Mouse (Mus musculus): ENCODE results near the gene Gpr68. TPM values are rescaled to one million over a fixed set of nuclear protein-coding genes. Genes with fewer than 3 reads are reported as not detected.

The Gpr68 gene
- polyA plus RNA-seq, 1 experiment from 2014 or later, result 10.8 TPM

DNA sequence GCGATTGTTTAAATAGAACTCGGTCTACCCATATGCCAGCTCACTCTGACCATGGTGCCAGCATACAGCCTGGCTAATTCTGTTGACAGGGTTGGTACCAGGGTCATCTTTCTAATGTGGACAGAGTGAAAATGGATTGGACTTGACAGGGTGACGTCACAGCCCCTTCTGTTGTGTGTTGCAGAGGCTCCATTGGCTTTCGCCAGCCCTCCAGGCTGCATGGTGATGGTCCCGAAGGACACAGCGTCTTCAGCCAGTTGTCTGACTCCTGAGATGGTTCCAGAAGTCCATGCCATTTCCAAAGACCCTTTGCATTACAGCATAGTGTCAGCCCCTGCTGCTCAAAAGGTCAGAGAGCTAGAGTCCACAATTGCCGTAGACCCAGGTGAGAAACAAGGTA lies 63.5 kb downstream of the Gpr68 start:
- H3K36me3 ChIP-seq, result no peaks in the 10 kb centered on the region
- H3K4me3 ChIP-seq (replicated peaks), result no peak overlapping the region
- H3K9me3 ChIP-seq (replicated peaks), result no peaks in the 10 kb centered on the region
- H3K4me2 ChIP-seq, result no peak overlapping the region
- peaks cover 2% of the 10 kb centered on the region; the same call in 1 of the 2 replicates for H3K4me1 ChIP-seq
- 86% methylated on average over 7 of the region's 7 CpGs for WGBS
- ATAC-seq (ENCODE audit: low FRiP score), result no peak
- no peak overlapping the region for H3K9ac ChIP-seq (replicated peaks)
- H3K27ac ChIP-seq (replicated peaks), result no peak overlapping the region
- no peaks in the 10 kb centered on the region for H3K27me3 ChIP-seq (replicated peaks)

DNA sequence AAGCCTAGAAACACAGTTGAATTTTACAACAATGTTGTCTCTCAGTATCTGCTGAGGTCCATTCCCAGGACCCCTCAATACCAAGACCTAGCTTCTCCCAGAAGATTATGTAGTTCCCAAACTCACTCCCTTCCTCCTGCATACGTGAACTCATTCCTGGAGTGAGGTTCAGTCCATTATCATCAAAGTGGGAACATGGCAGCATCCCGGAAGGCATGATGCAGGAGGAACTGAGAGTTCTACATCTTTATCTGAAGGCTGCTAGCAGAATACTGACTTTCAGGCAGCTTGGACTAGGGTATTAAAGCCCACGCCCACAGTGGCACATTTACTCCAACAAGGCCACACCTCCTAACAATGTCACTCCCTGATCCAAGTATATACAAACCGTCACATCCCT lies 64.8 kb downstream of the Gpr68 start:
- H3K9ac ChIP-seq (replicated peaks), result no peak overlapping the region
- no peak overlapping the region for H3K4me3 ChIP-seq (replicated peaks)
- no peaks in the 10 kb centered on the region for H3K27me3 ChIP-seq (replicated peaks)
- H3K4me1 ChIP-seq, result peaks cover 5% of the 10 kb centered on the region
- H3K36me3 ChIP-seq, result no peaks in the 10 kb centered on the region
- 91% methylated on average over 4 of the region's 4 CpGs for WGBS
- H3K27ac ChIP-seq (replicated peaks), result no peak overlapping the region
- no peaks in the 10 kb centered on the region for H3K9me3 ChIP-seq (replicated peaks)
- H3K4me2 ChIP-seq, result no peak overlapping the region
- no peak for ATAC-seq (ENCODE audit: low FRiP score)

DNA sequence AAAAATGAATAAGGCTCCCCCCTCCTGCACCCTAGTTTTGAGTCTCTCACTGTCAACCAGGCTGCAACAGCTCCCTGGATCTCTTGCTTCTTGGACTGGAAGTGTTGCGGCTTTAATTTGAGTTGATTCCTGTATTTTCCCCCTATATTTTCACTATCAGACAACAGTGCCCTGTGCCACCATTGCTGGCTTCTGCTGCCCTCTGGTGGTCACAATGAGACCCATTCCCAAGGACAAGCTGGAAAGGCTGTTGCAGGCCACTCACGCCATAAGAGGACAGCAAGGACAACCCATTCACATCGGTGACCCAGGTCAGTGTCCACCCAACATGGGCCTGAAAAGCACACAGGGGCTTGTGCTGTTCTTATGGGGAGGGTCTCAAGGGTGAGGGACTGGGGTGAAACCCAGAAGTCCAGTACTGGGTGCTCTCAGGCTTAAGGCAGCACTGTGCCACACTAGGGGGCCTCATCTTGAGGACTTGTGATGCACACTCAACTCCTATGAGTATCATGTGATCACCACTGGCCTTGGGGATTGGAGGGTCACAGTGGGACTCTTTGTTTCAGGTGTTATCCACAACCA lies 66.7 kb downstream of the Gpr68 start:
- Histone ChIP-seq H3K9me3 (replicated peaks) (no peaks in the 10 kb centered on the region), H3K4me1 (peaks cover 3% of the 10 kb centered on the region; the same call in 1 of the 2 replicates), H3K27ac (replicated peaks) (no peak overlapping the region), H3K4me2 (no peak overlapping the region), H3K9ac (replicated peaks) (no peak overlapping the region), H3K27me3 (replicated peaks) (no peaks in the 10 kb centered on the region), H3K4me3 (replicated peaks) (no peak overlapping the region), H3K36me3 (no peaks in the 10 kb centered on the region)
- ATAC-seq (ENCODE audit: low FRiP score), result peak; percentile 88
- WGBS, result 12% methylated on average over 3 of the region's 3 CpGs

DNA sequence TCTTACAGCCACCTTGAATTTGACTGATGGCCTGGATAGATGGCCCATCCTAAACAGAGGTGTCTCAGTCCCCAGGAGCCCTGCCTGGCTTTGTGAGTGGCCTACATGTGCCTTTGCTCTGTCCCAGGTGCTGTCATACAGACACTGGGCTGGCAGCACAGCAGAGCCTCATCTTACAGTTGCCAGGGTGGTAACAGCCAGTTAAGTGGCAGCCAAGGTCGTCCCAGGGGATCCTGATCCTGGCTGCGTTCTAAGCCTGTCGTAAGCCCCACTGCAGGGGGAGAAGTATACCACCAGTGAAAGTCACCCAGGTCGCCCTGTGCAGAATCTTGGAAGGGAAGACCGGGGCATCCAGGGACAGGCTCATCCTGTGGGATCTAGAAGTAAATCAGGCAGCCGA lies 68.1 kb downstream of the Gpr68 start:
- ATAC-seq (ENCODE audit: low FRiP score), result no peak
- H3K9me3 ChIP-seq (replicated peaks), result no peaks in the 10 kb centered on the region
- peaks cover 3% of the 10 kb centered on the region; the same call in 1 of the 2 replicates for H3K4me1 ChIP-seq
- H3K9ac ChIP-seq (replicated peaks), result no peak overlapping the region
- H3K4me2 ChIP-seq, result no peak overlapping the region
- H3K27me3 ChIP-seq (replicated peaks), result no peaks in the 10 kb centered on the region
- no peaks in the 10 kb centered on the region for H3K36me3 ChIP-seq
- 75% methylated on average over 6 of the region's 6 CpGs for WGBS
- no peak overlapping the region for H3K4me3 ChIP-seq (replicated peaks)
- H3K27ac ChIP-seq (replicated peaks), result no peak overlapping the region

DNA sequence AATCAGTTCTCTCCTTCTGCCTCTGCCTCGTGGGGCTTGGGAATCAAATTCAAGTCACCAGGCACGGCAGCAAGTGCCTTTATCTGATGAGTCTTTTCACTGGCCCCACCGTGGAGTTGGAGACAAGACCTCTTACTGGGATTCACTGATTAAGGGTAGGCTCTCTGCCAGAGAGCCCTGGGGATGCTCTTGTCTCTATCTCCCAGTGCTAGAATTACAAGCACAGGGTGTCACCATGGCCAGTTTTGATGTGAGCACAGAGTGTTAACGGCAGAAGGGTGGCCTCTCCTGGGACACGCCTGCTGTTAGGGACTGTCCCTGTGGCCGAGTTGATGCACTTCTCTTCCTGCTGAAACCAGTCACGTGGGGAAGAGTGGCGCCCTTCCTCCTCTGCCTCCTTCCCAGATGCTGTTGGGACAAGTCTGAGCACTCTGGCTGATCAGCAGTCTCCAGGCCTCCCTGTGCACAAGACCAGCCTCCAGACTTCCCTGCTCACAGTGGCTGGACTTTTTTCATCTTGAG lies 68.9 kb downstream of the Gpr68 start:
- no peak for ATAC-seq (ENCODE audit: low FRiP score)
- H3K27me3 ChIP-seq (replicated peaks), result no peaks in the 10 kb centered on the region
- H3K27ac ChIP-seq (replicated peaks), result no peak overlapping the region
- no peak overlapping the region for H3K4me2 ChIP-seq
- 38% methylated on average over 8 of the region's 8 CpGs for WGBS
- H3K4me1 ChIP-seq, result peaks cover 3% of the 10 kb centered on the region; the same call in 1 of the 2 replicates
- no peaks in the 10 kb centered on the region for H3K9me3 ChIP-seq (replicated peaks)
- no peaks in the 10 kb centered on the region for H3K36me3 ChIP-seq
- H3K4me3 ChIP-seq (replicated peaks), result no peak overlapping the region
- no peak overlapping the region for H3K9ac ChIP-seq (replicated peaks)

DNA sequence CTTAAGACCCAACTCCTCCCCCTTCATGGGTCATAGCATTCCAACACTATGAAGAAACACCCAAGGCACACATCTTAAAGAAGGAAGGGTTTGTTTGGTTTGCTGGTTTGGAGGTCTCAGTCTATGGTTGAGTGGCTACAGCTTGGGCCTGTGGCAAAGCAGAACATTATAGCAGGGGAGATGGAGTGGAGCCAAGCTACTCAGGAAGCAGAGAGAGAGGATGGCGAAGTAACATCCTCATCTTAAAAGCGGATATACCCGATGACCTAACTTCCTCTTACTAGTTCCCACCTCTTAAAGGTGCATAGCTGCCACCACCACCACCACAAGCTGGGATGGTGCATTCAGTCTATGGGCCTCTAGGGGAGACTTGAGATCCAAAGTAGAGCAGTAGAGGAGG lies 70.8 kb downstream of the Gpr68 start:
- no peaks in the 10 kb centered on the region for H3K9me3 ChIP-seq (replicated peaks)
- 90% methylated on average over 3 of the region's 3 CpGs for WGBS
- no peak overlapping the region for H3K4me2 ChIP-seq
- no peak overlapping the region for H3K27ac ChIP-seq (replicated peaks)
- no peaks in the 10 kb centered on the region for H3K27me3 ChIP-seq (replicated peaks)
- H3K9ac ChIP-seq (replicated peaks), result no peak overlapping the region
- H3K36me3 ChIP-seq, result no peaks in the 10 kb centered on the region
- H3K4me3 ChIP-seq (replicated peaks), result no peak overlapping the region
- peaks cover 3% of the 10 kb centered on the region; the same call in 1 of the 2 replicates for H3K4me1 ChIP-seq
- ATAC-seq (ENCODE audit: low FRiP score), result no peak

DNA sequence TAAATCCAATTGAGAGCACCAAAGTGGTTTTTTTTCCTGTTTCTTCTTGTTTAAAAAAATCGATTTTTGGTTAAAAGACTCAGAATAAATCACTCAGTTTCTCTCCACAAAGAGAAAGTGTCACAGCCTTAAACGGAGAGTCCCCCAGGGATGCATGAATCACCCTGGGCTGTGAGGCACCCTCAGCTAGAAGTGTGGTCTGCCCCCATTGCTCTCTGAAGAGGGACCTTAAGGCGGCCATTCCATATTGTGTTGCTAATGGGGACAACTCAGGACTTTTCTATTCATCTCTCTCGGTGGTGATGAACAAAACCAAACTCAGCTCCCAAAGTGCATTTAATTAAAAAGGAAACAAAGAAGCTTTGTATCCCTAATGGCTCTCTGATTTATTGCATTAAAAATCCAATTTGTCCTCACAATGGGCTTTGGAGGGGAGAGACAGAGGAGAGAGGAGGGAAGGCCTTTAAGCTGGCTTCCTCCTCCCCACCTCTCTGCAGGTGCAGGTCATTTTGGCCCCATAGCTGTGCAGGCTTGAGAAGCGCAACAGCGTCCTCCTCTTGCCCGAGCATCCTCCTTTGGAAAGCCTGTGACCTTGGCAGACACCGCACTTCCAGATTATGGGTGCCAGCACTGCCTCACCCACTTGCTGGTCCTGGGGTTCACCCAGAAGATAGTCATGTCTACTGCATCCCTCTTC lies 76.2 kb downstream of the Gpr68 start:
- Histone ChIP-seq H3K4me1 (no peaks in the 10 kb centered on the region), H3K4me2 (no peak overlapping the region), H3K9ac (replicated peaks) (no peak overlapping the region), H3K4me3 (replicated peaks) (no peak overlapping the region), H3K36me3 (no peaks in the 10 kb centered on the region), H3K9me3 (replicated peaks) (no peaks in the 10 kb centered on the region), H3K27me3 (replicated peaks) (no peaks in the 10 kb centered on the region), H3K27ac (replicated peaks) (no peak overlapping the region)
- peak; percentile 80 for ATAC-seq (ENCODE audit: low FRiP score)
- WGBS, result 18% methylated on average over 8 of the region's 8 CpGs

DNA sequence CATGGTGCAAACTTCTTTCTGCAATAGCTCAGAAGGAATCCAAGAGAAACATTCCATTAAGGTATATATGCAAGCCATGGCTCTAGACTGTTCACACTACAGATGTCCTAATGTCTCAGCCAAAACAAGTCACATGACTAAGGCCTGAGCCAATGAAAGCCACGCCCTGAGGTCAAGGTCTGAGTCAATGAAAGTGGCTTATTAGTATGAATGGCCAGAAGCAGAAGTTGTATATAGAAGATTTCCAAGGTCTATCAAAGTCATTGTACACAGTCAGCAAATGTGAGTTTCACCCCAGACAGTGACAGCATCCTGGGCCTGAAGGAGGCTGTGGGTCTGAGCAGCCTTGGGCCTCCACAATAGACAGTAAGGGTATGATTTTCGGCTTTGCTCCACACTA lies 77.0 kb downstream of the Gpr68 start:
- H3K4me3 ChIP-seq (replicated peaks), result no peak overlapping the region
- no peaks in the 10 kb centered on the region for H3K36me3 ChIP-seq
- no peaks in the 10 kb centered on the region for H3K4me1 ChIP-seq
- H3K27me3 ChIP-seq (replicated peaks), result no peaks in the 10 kb centered on the region
- 70% methylated on average over 2 of the region's 2 CpGs for WGBS
- H3K27ac ChIP-seq (replicated peaks), result no peak overlapping the region
- H3K9me3 ChIP-seq (replicated peaks), result no peaks in the 10 kb centered on the region
- H3K9ac ChIP-seq (replicated peaks), result no peak overlapping the region
- H3K4me2 ChIP-seq, result no peak overlapping the region
- ATAC-seq (ENCODE audit: low FRiP score), result no peak

Other genes starting within 250 kb of the Gpr68 start
- gene Rps6ka5, start 181.2 kb downstream of the Gpr68 start, polyA plus RNA-seq (2015; fragmentation: Nextera tagmentation; extraction: Ambion mirVana), result 4.9 and 5.9 TPM in 2 replicates
- gene Dglucy, start 129.1 kb downstream of the Gpr68 start, polyA plus RNA-seq (2015; fragmentation: Nextera tagmentation; extraction: Ambion mirVana), result 3.0 and 3.4 TPM in 2 replicates
- gene Ccdc88c, start 120.9 kb upstream of the Gpr68 start, polyA plus RNA-seq (2015; fragmentation: Nextera tagmentation; extraction: Ambion mirVana), result 9.6 and 10.1 TPM in 2 replicates
- gene Ppp4r3a, start 175.5 kb upstream of the Gpr68 start, polyA plus RNA-seq (2015; fragmentation: Nextera tagmentation; extraction: Ambion mirVana), result 23.3 and 26.2 TPM in 2 replicates

Measured in neural tube, embryonic 15.5 days (tissue).